Mouse (Mus musculus): ENCODE measurements around the gene Samsn1. TPM values are rescaled to one million over a fixed set of nuclear protein-coding genes. Genes with fewer than 3 reads are reported as not detected.
"Not testable (repeated sequence)": the region's sequence is repeated elsewhere in the genome, so short reads cannot be mapped to it uniquely, and the experiment has no call there.

Samsn1 gene
- polyA plus RNA-seq, 1 experiment from 2014 or later: 1.4 TPM

- H3K9ac ChIP-seq (replicated peaks; ENCODE audit: low read depth, low read length): no peak overlapping the region
- no peak overlapping the region for H3K4me3 ChIP-seq (replicated peaks; ENCODE audit: low read length)
- H3K36me3 ChIP-seq (ENCODE audit: control insufficient read depth, insufficient read depth): no peaks in the 10 kb centered on the region
- H3K4me2 ChIP-seq (ENCODE audit: low read length): no peak overlapping the region
- no peak overlapping the region for H3K27ac ChIP-seq (ENCODE audit: low read length)
- ATAC-seq: no peak
- H3K9me3 ChIP-seq (ENCODE audit: control insufficient read depth, low read length): no peaks in the 10 kb centered on the region
- WGBS: 93% methylated on average over 6 of the region's 6 CpGs
- H3K4me1 ChIP-seq (replicated peaks; ENCODE audit: control insufficient read depth, insufficient read depth, low read length): no peaks in the 10 kb centered on the region
- no peaks in the 10 kb centered on the region for H3K27me3 ChIP-seq (replicated peaks; ENCODE audit: control insufficient read depth, insufficient read depth, low read length)
Measured at GRCm38 (mm10) chr16:75849039-75849438, 173.0 kb downstream of the Samsn1 start.

DNA sequence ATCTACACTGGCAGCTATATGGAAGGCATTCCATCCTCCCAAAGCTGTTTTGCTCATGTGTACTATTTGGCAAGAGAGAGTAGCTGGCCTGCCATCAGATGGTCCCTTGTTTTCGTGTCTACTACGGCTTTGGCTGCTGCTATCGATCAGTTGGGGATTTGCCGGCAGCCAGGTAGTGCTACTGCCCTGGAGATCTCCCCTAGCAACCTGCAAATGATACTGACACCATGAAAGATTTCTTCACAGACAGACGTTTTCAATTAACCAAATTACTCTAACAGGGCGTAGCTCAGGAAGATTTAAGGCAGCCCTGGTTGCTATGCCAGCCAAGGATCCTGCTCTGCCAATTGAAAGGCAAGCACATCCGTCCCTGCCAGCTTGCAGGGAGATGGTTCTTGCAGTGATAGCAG is 178.4 kb downstream of the Samsn1 start:
- 46% methylated on average over 7 of the region's 7 CpGs for WGBS
- Histone ChIP-seq H3K4me3 (replicated peaks; ENCODE audit: low read length) (no peak overlapping the region), H3K27ac (ENCODE audit: low read length) (peak overlapping the region; percentile 23; the same call in 1 of the 2 replicates), H3K9me3 (ENCODE audit: control insufficient read depth, low read length) (no peaks in the 10 kb centered on the region), H3K4me1 (replicated peaks; ENCODE audit: control insufficient read depth, insufficient read depth, low read length) (no peaks in the 10 kb centered on the region), H3K36me3 (ENCODE audit: control insufficient read depth, insufficient read depth) (no peaks in the 10 kb centered on the region), H3K27me3 (replicated peaks; ENCODE audit: control insufficient read depth, insufficient read depth, low read length) (no peaks in the 10 kb centered on the region), H3K4me2 (ENCODE audit: low read length) (0 out of 2 replicates have a peak overlapping the region, but pooled peaks have one; percentile 18), H3K9ac (replicated peaks; ENCODE audit: low read depth, low read length) (no peak overlapping the region)
- peak; percentile 88 for ATAC-seq

GRCm38 (mm10) chr16:75843031-75843430 is 179.1 kb downstream of the Samsn1 start:
- Histone ChIP-seq H3K27ac (ENCODE audit: low read length) (no peak overlapping the region), H3K9me3 (ENCODE audit: control insufficient read depth, low read length) (no peaks in the 10 kb centered on the region), H3K9ac (replicated peaks; ENCODE audit: low read depth, low read length) (no peak overlapping the region), H3K4me2 (ENCODE audit: low read length) (no peak overlapping the region), H3K4me3 (replicated peaks; ENCODE audit: low read length) (no peak overlapping the region), H3K4me1 (replicated peaks; ENCODE audit: control insufficient read depth, insufficient read depth, low read length) (no peaks in the 10 kb centered on the region), H3K36me3 (ENCODE audit: control insufficient read depth, insufficient read depth) (no peaks in the 10 kb centered on the region), H3K27me3 (replicated peaks; ENCODE audit: control insufficient read depth, insufficient read depth, low read length) (no peaks in the 10 kb centered on the region)
- WGBS: 95% methylated on average over 9 of the region's 9 CpGs
- no peak for ATAC-seq

DNA sequence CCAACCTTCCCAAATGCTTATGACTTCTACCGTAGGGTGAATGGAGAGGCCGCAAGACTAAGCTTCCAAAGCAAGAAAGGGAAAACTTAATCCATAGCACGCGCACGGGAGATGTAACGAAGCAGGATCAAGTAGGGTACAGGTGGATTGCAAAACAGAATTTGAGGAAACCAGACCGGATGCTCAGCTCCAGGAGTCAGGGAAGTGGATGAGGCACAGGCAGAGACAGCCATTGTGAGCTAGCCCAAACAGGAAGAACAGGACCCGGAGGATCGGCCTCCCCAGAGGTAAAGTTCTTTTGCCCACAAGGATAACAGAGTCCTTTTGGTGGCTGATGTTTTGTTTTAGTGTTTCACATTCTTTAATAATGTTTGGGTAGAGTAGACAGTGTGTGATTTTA is 179.5 kb downstream of the Samsn1 start:
- no peak overlapping the region for H3K4me2 ChIP-seq (ENCODE audit: low read length)
- H3K36me3 ChIP-seq (ENCODE audit: control insufficient read depth, insufficient read depth): no peaks in the 10 kb centered on the region
- H3K4me1 ChIP-seq (replicated peaks; ENCODE audit: control insufficient read depth, insufficient read depth, low read length): no peaks in the 10 kb centered on the region
- H3K9me3 ChIP-seq (ENCODE audit: control insufficient read depth, low read length): no peaks in the 10 kb centered on the region
- no peak overlapping the region for H3K27ac ChIP-seq (ENCODE audit: low read length)
- no peaks in the 10 kb centered on the region for H3K27me3 ChIP-seq (replicated peaks; ENCODE audit: control insufficient read depth, insufficient read depth, low read length)
- 90% methylated on average over 9 of the region's 9 CpGs for WGBS
- ATAC-seq: no peak
- no peak overlapping the region for H3K9ac ChIP-seq (replicated peaks; ENCODE audit: low read depth, low read length)
- no peak overlapping the region for H3K4me3 ChIP-seq (replicated peaks; ENCODE audit: low read length)

GRCm38 (mm10) chr16:75837728-75838451 is 184.2 kb downstream of the Samsn1 start:
- Histone ChIP-seq H3K4me2 (ENCODE audit: low read length) (no peak overlapping the region), H3K9me3 (ENCODE audit: control insufficient read depth, low read length) (no peaks in the 10 kb centered on the region), H3K4me3 (replicated peaks; ENCODE audit: low read length) (no peak overlapping the region), H3K36me3 (ENCODE audit: control insufficient read depth, insufficient read depth) (no peaks in the 10 kb centered on the region), H3K9ac (replicated peaks; ENCODE audit: low read depth, low read length) (no peak overlapping the region), H3K27me3 (replicated peaks; ENCODE audit: control insufficient read depth, insufficient read depth, low read length) (no peaks in the 10 kb centered on the region), H3K4me1 (replicated peaks; ENCODE audit: control insufficient read depth, insufficient read depth, low read length) (no peaks in the 10 kb centered on the region), H3K27ac (ENCODE audit: low read length) (no peak overlapping the region)
- ATAC-seq: no peak
- 96% methylated on average over 5 of the region's 5 CpGs for WGBS

- no peaks in the 10 kb centered on the region for H3K4me1 ChIP-seq (replicated peaks; ENCODE audit: control insufficient read depth, insufficient read depth, low read length)
- no peaks in the 10 kb centered on the region for H3K9me3 ChIP-seq (ENCODE audit: control insufficient read depth, low read length)
- no peaks in the 10 kb centered on the region for H3K36me3 ChIP-seq (ENCODE audit: control insufficient read depth, insufficient read depth)
- no peak overlapping the region for H3K27ac ChIP-seq (ENCODE audit: low read length)
- H3K4me2 ChIP-seq (ENCODE audit: low read length): no peak overlapping the region
- no peak for ATAC-seq
- 80% methylated on average over 4 of the region's 4 CpGs for WGBS
- H3K4me3 ChIP-seq (replicated peaks; ENCODE audit: low read length): no peak overlapping the region
- H3K9ac ChIP-seq (replicated peaks; ENCODE audit: low read depth, low read length): no peak overlapping the region
- no peaks in the 10 kb centered on the region for H3K27me3 ChIP-seq (replicated peaks; ENCODE audit: control insufficient read depth, insufficient read depth, low read length)
Measured at GRCm38 (mm10) chr16:75831390-75831789, 190.7 kb downstream of the Samsn1 start.

DNA sequence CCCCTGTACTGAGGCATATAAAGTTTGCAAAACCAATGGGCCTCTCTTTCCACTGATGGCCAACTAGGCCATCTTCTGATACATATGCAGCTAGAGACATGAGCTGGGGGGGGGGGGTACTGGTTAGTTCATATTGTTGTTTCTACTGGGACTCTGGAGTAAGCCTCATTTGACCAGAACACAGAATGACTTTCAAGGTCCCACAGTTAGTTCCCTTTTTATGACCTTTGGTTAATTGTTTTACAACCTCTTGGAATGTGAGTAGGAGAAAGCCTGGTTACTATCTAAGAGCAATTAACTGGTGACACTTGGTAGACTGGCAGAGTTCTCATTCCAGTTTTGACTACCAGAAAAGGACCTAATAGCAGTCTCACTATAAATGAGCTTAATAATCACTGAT is 195.1 kb downstream of the Samsn1 start:
- not testable (repeated sequence) for H3K4me1 ChIP-seq (replicated peaks; ENCODE audit: control insufficient read depth, insufficient read depth, low read length); H3K36me3 ChIP-seq (ENCODE audit: control insufficient read depth, insufficient read depth); H3K4me3 ChIP-seq (replicated peaks; ENCODE audit: low read length); H3K27ac ChIP-seq (ENCODE audit: low read length); H3K9me3 ChIP-seq (ENCODE audit: control insufficient read depth, low read length); H3K27me3 ChIP-seq (replicated peaks; ENCODE audit: control insufficient read depth, insufficient read depth, low read length); H3K4me2 ChIP-seq (ENCODE audit: low read length); ATAC-seq; H3K9ac ChIP-seq (replicated peaks; ENCODE audit: low read depth, low read length)

DNA sequence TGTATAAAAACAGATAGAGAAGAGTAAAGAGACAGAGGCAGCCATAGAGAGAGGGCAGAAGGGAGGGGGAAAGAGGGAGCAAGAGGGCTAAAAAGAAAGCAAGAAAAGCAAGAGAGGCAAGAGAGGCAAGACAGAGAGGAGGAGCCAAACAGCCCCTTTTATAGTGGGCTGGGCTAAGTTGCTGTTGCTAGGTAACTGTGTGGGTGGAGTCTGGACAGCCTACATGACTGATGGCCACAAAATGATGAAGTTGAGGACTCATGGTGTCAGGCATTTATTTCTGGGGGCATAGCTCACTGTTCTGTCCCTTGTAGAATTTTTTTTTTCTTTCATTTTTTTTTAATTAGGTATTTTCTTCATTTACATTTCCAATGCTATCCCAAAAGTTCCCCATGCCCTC is 195.6 kb downstream of the Samsn1 start:
- Histone ChIP-seq H3K27ac (ENCODE audit: low read length) (no peak overlapping the region), H3K9me3 (ENCODE audit: control insufficient read depth, low read length) (no peaks in the 10 kb centered on the region)
- no peak for ATAC-seq

DNA sequence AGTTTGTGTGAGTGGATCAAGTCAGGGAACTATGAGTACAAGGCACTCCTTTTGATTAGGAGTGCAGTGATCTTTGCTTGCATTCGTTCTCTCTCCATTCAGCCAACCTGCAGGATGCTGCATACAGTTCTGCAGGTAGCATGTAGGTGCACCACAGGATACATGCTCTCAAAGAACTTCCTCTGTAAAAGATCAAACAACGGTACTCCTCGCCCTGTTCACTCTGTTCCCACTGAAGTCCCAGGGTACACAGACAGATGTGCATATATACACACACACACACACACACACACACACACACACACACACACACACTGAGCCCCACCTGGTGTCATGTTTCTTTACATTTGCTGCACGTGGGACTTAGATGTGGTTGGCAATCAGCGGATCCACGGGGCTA is 198.9 kb downstream of the Samsn1 start:
- Histone ChIP-seq H3K9ac (replicated peaks; ENCODE audit: low read depth, low read length) (no peak overlapping the region), H3K4me2 (ENCODE audit: low read length) (no peak overlapping the region), H3K27me3 (replicated peaks; ENCODE audit: control insufficient read depth, insufficient read depth, low read length) (no peaks in the 10 kb centered on the region), H3K27ac (ENCODE audit: low read length) (no peak overlapping the region), H3K4me1 (replicated peaks; ENCODE audit: control insufficient read depth, insufficient read depth, low read length) (no peaks in the 10 kb centered on the region), H3K9me3 (ENCODE audit: control insufficient read depth, low read length) (no peaks in the 10 kb centered on the region), H3K4me3 (replicated peaks; ENCODE audit: low read length) (no peak overlapping the region), H3K36me3 (ENCODE audit: control insufficient read depth, insufficient read depth) (no peaks in the 10 kb centered on the region)
- no peak for ATAC-seq
- 72% methylated on average over 6 of the region's 6 CpGs for WGBS

More for the DNA sequence above, 195.6 kb downstream of the Samsn1 start:
- Histone ChIP-seq H3K36me3 (ENCODE audit: control insufficient read depth, insufficient read depth) (no peaks in the 10 kb centered on the region), H3K4me3 (replicated peaks; ENCODE audit: low read length) (no peak overlapping the region), H3K4me1 (replicated peaks; ENCODE audit: control insufficient read depth, insufficient read depth, low read length) (no peaks in the 10 kb centered on the region), H3K27me3 (replicated peaks; ENCODE audit: control insufficient read depth, insufficient read depth, low read length) (no peaks in the 10 kb centered on the region), H3K9ac (replicated peaks; ENCODE audit: low read depth, low read length) (no peak overlapping the region), H3K4me2 (ENCODE audit: low read length) (no peak overlapping the region)

- ATAC-seq: no peak
- H3K4me1 ChIP-seq (replicated peaks; ENCODE audit: control insufficient read depth, insufficient read depth, low read length): no peaks in the 10 kb centered on the region
- no peak overlapping the region for H3K4me3 ChIP-seq (replicated peaks; ENCODE audit: low read length)
- no peaks in the 10 kb centered on the region for H3K27me3 ChIP-seq (replicated peaks; ENCODE audit: control insufficient read depth, insufficient read depth, low read length)
- 58% methylated on average over 3 of the region's 3 CpGs for WGBS
- H3K4me2 ChIP-seq (ENCODE audit: low read length): no peak overlapping the region
- H3K36me3 ChIP-seq (ENCODE audit: control insufficient read depth, insufficient read depth): no peaks in the 10 kb centered on the region
- no peak overlapping the region for H3K27ac ChIP-seq (ENCODE audit: low read length)
- no peaks in the 10 kb centered on the region for H3K9me3 ChIP-seq (ENCODE audit: control insufficient read depth, low read length)
- H3K9ac ChIP-seq (replicated peaks; ENCODE audit: low read depth, low read length): no peak overlapping the region
Measured at GRCm38 (mm10) chr16:75820963-75821362, 201.1 kb downstream of the Samsn1 start.
